Mouse (Mus musculus): ENCODE results near the gene Krt27.

Krt27 gene

GRCm38 (mm10) chr11:99322851-99323250 is 28.1 kb downstream of the Krt27 start, which contains the start of gene Krt25:
Gene Krt25, minus strand, starts transcription at chr11:99322951.
- no peak for DNase-seq

DNA sequence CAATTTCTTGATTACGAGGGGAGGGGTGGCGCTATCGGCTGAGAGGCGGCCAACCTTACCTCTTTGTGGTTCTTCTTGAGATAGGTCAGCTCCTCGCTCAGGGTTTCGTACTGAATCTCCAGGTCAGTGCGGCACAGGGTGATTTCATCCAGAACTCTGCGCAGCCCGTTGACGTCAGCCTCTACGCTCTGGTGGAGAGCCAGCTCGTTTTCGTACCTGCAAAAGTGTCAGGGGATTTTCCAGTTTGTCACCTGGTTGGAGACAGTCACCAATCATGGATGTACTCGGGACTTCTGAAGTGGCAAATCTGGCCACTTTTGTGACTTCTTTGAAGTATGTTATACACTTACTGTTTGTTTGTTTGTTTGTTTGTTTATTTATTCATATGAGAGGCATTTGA is 29.8 kb downstream of the Krt27 start:
- DNase-seq, result no peak

GRCm38 (mm10) chr11:99319127-99319526 is 31.8 kb downstream of the Krt27 start:
- DNase-seq, result no peak

GRCm38 (mm10) chr11:99316543-99316942 is 34.4 kb downstream of the Krt27 start:
- DNase-seq, result no peak

DNA sequence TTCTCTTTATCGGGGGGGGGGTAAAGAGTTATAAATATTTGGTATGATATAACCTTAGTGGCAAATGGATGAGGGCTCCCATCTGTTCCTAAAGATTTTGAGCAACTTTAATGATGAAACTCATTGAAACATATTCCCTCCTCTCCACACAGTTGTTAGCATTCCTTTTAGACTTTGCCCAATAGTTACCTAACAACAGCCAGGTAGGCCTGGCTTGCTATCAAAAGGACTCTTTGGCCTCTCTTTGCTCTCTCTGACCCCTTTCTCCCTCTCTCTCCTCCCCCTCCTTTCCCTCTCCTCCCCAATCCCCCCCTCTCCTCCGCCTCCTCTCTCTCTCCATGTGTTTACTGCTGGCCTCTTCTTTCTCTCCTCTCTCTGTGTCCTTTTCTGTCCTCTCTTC is 36.3 kb downstream of the Krt27 start:
- no peak for DNase-seq

- peak in 1 of 2 experiments; percentile 22 for DNase-seq
Measured at GRCm38 (mm10) chr11:99310882-99311281, 40.0 kb downstream of the Krt27 start.

GRCm38 (mm10) chr11:99307579-99307978 is 43.3 kb downstream of the Krt27 start:
- DNase-seq, result peak; percentile 78 to 83

Measured in cerebellum, postnatal 14 days (tissue).